Mouse (Mus musculus): ENCODE measurements around the gene Unc13d. TPM values are rescaled to one million over a fixed set of nuclear protein-coding genes. Genes with fewer than 3 reads are reported as not detected.
A peak's percentile ranks its signal among the peaks of the same experiment; 100 is the strongest.

Gene Unc13d
- polyA plus RNA-seq, 1 experiment, result 2.4 TPM

DNA sequence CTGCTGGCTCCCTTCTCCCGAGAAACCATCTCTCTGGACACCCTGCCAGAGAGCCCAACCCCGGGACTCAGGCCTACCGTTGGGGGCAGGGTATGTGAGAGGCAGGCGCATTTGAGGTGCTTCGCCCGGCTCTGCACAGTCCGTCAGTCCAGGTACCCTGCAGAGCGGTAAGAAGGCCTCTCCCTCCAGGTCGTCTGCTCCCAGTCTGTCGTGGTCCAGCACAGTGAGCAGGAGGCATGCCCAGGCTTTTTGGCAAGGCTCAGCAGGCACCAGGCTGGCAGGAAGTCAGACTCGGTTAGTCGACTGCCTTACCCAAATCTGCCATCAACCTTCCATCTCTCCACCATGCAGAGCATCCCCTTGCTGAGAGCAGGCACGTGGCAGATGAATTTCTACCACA, 14.2 kb downstream of the Unc13d start:
- 46% methylated on average over 13 of the region's 13 CpGs for WGBS
- H3K27me3 ChIP-seq (replicated peaks; ENCODE audit: control insufficient read depth, insufficient read depth, low read length), result no peaks in the 10 kb centered on the region
- no peaks in the 10 kb centered on the region for H3K4me1 ChIP-seq (ENCODE audit: control insufficient read depth, insufficient read depth, low read length)
- TF ChIP-seq CTCF (conservative IDR thresholded peaks at IDR 0.05; ENCODE audit: insufficient read depth, insufficient read length, low read depth, low read length), result no peak
- TF ChIP-seq POLR2A (IDR thresholded peaks at IDR 0.05; ENCODE audit: low read depth, low read length), result no peak
- H3K36me3 ChIP-seq (ENCODE audit: control insufficient read depth, insufficient read depth, low read length), result no peaks in the 10 kb centered on the region
- peak; percentile 38 for DNase-seq
- no peak overlapping the region for H3K4me3 ChIP-seq (ENCODE audit: insufficient read depth, low read depth, low read length)
- no peak overlapping the region for H3K27ac ChIP-seq (ENCODE audit: insufficient read depth, low read depth, low read length)

DNA sequence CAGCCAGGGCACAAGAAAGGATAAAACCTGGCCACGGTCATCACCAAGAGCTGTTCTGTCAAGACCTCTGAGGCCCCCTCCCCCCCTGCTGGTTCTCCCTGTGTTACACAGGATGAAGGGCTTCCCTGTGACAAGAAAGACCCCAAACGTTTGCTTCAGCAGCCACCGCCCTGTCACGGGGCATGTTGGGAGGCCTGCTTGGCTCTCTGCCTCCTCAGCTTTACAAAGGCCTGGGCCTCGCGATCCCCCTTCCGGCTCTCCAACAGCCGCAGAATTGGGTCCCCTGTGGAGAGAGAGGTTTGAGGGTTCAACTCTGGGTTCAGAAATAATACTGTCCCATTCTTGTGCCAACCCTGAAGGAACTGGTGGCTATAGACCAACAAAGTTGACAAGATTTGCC, 15.2 kb downstream of the Unc13d start:
- no peaks in the 10 kb centered on the region for H3K36me3 ChIP-seq (ENCODE audit: control insufficient read depth, insufficient read depth, low read length)
- TF ChIP-seq CTCF (conservative IDR thresholded peaks at IDR 0.05; ENCODE audit: insufficient read depth, insufficient read length, low read depth, low read length) (no peak), POLR2A (IDR thresholded peaks at IDR 0.05; ENCODE audit: low read depth, low read length) (no peak)
- no peak overlapping the region for H3K4me3 ChIP-seq (ENCODE audit: insufficient read depth, low read depth, low read length)
- no peak overlapping the region for H3K27ac ChIP-seq (ENCODE audit: insufficient read depth, low read depth, low read length)
- no peaks in the 10 kb centered on the region for H3K27me3 ChIP-seq (replicated peaks; ENCODE audit: control insufficient read depth, insufficient read depth, low read length)
- 72% methylated on average over 8 of the region's 8 CpGs for WGBS
- no peak for DNase-seq
- H3K4me1 ChIP-seq (ENCODE audit: control insufficient read depth, insufficient read depth, low read length), result no peaks in the 10 kb centered on the region

DNA sequence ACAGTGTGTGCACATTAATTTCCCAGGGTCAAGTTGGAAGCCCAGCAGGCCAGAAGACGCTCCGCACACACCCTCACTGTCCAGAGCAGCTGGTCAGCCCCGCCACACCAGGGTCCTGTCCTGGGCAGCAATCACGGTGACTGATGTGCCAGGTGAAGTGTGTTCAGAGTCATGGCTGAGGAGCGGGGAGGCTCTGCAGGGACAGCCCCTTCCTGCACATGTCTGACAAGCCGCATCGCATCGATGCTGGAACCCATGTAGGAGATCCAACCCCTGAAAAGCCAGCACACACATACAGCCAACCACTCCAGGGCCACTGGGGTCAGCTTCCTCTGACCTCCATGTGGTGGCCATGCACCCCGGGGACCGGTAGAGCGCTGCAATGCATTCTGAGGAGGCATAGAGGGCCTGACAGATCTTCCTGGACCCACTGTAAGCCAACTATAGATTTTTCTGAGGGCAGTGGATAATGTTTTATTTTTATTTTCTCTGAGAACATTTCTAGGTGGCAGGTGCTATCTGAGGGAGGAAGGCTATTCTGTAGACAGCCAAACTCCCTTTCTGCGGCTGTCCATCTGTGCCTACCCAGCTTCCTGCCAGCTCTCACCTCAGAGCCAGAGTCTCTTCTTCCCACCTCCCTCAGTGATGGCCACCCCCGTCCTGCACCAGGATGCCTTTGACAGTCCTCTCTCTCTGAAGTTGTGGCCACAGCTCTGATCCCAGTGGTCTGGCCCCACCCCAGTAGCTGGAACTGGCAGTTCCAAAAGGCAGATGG, 15.9 kb downstream of the Unc13d start:
- H3K36me3 ChIP-seq (ENCODE audit: control insufficient read depth, insufficient read depth, low read length), result no peaks in the 10 kb centered on the region
- no peak overlapping the region for H3K27ac ChIP-seq (ENCODE audit: insufficient read depth, low read depth, low read length)
- TF ChIP-seq CTCF (conservative IDR thresholded peaks at IDR 0.05; ENCODE audit: insufficient read depth, insufficient read length, low read depth, low read length) (no peak), POLR2A (IDR thresholded peaks at IDR 0.05; ENCODE audit: low read depth, low read length) (no peak)
- no peaks in the 10 kb centered on the region for H3K4me1 ChIP-seq (ENCODE audit: control insufficient read depth, insufficient read depth, low read length)
- 84% methylated on average over 13 of the region's 13 CpGs for WGBS
- DNase-seq, result no peak
- no peak overlapping the region for H3K4me3 ChIP-seq (ENCODE audit: insufficient read depth, low read depth, low read length)
- no peaks in the 10 kb centered on the region for H3K27me3 ChIP-seq (replicated peaks; ENCODE audit: control insufficient read depth, insufficient read depth, low read length)

DNA sequence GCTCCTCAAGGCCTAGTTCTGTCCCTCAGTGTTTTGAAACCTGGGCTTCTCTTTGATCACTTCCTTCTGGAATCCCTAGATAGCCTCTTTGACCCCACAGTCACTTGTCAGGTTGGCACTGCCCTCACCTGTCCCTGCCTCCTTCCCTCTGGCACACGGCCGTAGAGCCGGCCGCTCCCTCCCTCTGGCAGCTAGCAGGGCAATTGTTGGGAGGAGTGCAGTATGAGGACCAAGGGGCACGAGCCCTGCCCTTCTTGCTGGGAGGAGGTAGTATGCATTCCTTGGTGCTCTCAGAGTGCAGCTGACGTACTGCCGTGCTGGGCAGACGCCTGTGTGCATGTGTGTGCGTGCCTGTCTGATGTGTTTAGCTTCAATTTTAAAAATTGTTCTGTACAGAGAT, 17.2 kb downstream of the Unc13d start:
- WGBS, result 82% methylated on average over 9 of the region's 9 CpGs
- no peak for DNase-seq
- Histone ChIP-seq H3K4me1 (ENCODE audit: control insufficient read depth, insufficient read depth, low read length) (no peaks in the 10 kb centered on the region), H3K36me3 (ENCODE audit: control insufficient read depth, insufficient read depth, low read length) (no peaks in the 10 kb centered on the region; the same call in 1 of the 2 replicates), H3K4me3 (ENCODE audit: insufficient read depth, low read depth, low read length) (no peak overlapping the region), H3K27me3 (replicated peaks; ENCODE audit: control insufficient read depth, insufficient read depth, low read length) (no peaks in the 10 kb centered on the region), H3K27ac (ENCODE audit: insufficient read depth, low read depth, low read length) (no peak overlapping the region)
- TF ChIP-seq POLR2A (IDR thresholded peaks at IDR 0.05; ENCODE audit: low read depth, low read length) (no peak), CTCF (conservative IDR thresholded peaks at IDR 0.05; ENCODE audit: insufficient read depth, insufficient read length, low read depth, low read length) (no peak)

DNA sequence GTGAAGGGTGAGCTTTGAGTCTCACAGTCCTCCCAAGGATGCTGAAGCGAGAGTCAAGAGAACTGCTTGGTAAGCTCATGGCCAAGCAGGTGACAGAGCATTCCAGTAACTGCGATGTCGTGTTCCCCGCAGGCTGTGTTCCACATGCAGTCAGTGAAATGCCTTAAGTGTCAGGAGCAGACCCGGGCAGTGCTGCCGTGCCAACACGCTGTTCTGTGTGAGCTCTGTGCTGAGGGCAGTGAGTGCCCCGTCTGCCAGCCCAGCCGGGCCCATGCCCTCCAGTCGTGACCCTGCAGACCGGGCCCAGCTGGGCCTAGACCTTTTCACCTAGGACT, 18.1 kb downstream of the Unc13d start:
- Histone ChIP-seq H3K27ac (ENCODE audit: insufficient read depth, low read depth, low read length) (no peak overlapping the region), H3K4me1 (ENCODE audit: control insufficient read depth, insufficient read depth, low read length) (no peaks in the 10 kb centered on the region), H3K36me3 (ENCODE audit: control insufficient read depth, insufficient read depth, low read length) (no peaks in the 10 kb centered on the region; the same call in 1 of the 2 replicates), H3K27me3 (replicated peaks; ENCODE audit: control insufficient read depth, insufficient read depth, low read length) (no peaks in the 10 kb centered on the region), H3K4me3 (ENCODE audit: insufficient read depth, low read depth, low read length) (no peak overlapping the region)
- TF ChIP-seq POLR2A (IDR thresholded peaks at IDR 0.05; ENCODE audit: low read depth, low read length) (no peak), CTCF (conservative IDR thresholded peaks at IDR 0.05; ENCODE audit: insufficient read depth, insufficient read length, low read depth, low read length) (no peak)
- 82% methylated on average over 11 of the region's 11 CpGs for WGBS
- no peak for DNase-seq

DNA sequence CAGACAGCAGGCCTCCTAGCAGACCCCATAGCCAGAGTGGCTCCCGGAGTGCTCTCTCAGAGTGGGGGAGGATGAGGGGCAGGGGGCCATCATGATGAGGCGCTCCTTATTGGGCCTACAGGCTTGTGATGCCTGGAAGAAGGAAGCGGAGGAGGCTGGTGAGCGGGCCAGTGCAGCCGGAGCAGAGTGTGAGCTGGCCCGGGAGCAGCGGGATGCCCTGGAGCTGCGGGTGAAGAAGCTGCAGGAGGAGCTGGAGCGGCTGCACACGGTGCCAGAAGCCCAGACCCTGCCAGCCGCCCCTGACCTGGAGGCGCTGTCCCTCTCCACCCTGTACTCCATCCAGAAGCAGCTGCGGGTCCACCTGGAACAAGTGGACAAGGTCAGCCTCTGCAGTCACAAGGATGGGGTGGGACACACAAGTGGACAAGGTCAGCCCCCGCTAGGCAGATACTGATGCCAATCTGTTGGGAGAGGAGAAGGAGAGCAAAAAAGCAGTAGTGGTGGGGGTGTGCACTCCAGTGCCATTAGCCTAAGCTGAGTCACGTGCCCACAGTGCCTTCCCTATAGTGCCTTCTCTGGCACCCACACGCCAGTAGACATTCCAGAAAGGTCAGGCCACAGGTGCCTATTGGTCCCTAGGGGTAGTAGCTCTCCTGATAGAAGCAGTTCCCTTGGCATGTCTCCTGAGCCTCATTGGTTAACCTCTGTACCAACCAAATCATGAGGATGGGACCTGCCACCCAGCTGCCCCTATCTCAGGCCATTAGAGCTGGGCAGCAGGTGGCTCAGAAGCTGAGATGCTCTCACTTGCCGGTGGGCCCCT, 18.7 kb downstream of the Unc13d start:
- no peak for TF ChIP-seq POLR2A (IDR thresholded peaks at IDR 0.05; ENCODE audit: low read depth, low read length)
- WGBS, result 90% methylated on average over 17 of the region's 17 CpGs
- Histone ChIP-seq H3K27ac (ENCODE audit: insufficient read depth, low read depth, low read length) (no peak overlapping the region), H3K36me3 (ENCODE audit: control insufficient read depth, insufficient read depth, low read length) (no peaks in the 10 kb centered on the region; the same call in 1 of the 2 replicates), H3K4me1 (ENCODE audit: control insufficient read depth, insufficient read depth, low read length) (no peaks in the 10 kb centered on the region), H3K4me3 (ENCODE audit: insufficient read depth, low read depth, low read length) (no peak overlapping the region), H3K27me3 (replicated peaks; ENCODE audit: control insufficient read depth, insufficient read depth, low read length) (no peaks in the 10 kb centered on the region)
- DNase-seq, result no peak

DNA sequence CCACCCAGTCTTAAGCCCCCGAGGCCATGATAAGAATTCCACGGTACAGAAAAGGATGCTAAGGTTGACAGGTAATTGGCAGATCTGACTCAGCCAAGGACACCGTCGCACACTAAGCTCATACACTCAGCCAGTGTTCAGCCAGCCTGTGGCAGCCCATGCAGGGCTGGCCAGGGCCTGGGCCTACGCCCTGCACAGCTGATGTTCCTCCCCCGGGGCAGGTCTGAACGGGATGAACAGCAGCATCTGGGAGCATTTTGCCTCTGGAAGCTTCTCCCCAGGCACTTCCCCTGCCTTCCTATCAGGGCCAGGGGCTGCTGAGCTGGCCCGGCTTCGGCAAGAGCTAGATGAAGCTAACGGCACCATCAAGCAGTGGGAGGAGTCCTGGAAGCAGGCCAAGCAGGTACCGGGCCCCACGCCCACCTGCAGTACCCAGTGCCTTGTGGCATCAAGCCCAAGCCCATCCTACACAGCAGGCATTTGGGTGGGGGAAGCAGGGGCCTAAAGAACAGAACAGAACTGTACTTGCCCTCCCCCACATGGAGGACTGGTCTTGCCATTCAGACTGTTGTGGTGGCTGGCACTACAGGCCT, 19.6 kb downstream of the Unc13d start:
- peaks cover 1% of the 10 kb centered on the region; the same call in 1 of the 2 replicates for H3K36me3 ChIP-seq (ENCODE audit: control insufficient read depth, insufficient read depth, low read length)

More for the DNA sequence above, 19.6 kb downstream of the Unc13d start:
- TF ChIP-seq POLR2A (IDR thresholded peaks at IDR 0.05; ENCODE audit: low read depth, low read length) (no peak), CTCF (conservative IDR thresholded peaks at IDR 0.05; ENCODE audit: insufficient read depth, insufficient read length, low read depth, low read length) (no peak)
- no peak overlapping the region for H3K27ac ChIP-seq (ENCODE audit: insufficient read depth, low read depth, low read length)
- H3K4me3 ChIP-seq (ENCODE audit: insufficient read depth, low read depth, low read length), result no peak overlapping the region
- WGBS, result 69% methylated on average over 12 of the region's 12 CpGs
- no peaks in the 10 kb centered on the region for H3K4me1 ChIP-seq (ENCODE audit: control insufficient read depth, insufficient read depth, low read length)
- no peak for DNase-seq
- no peaks in the 10 kb centered on the region for H3K27me3 ChIP-seq (replicated peaks; ENCODE audit: control insufficient read depth, insufficient read depth, low read length)
